Mouse (Mus musculus) B cell, adult 2 months (primary cell): ENCODE data around the gene Map1b.

Experiments used
- DNase-seq, 2 experiments: peaks; one replicate each; pipeline ENCODE4 v3.0.0; 2022

The Map1b gene

DNA sequence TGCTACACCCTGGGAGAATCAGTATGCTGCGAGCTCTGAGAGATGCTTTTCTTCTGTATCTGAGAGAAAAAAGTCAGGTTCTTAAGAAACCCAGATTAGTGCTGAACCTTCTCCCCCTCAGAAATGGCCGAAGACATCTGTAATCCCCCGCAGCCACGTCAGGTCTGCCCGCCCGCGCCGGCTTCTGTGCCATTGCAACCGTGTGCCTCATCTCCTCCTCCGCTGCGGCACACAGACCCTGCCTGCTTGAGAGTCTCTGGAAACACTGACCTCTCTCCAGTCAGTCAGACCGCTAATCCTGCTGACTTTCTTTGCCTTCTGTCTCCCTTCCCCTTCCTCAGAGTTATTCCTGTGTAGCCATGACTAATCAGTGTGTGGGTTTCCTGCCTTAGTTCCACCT is 120.8 kb downstream of the Map1b start:
- no peak for DNase-seq

GRCm38 (mm10) chr13:99394694-99395093 is 121.6 kb downstream of the Map1b start:
- DNase-seq = no peak

DNA sequence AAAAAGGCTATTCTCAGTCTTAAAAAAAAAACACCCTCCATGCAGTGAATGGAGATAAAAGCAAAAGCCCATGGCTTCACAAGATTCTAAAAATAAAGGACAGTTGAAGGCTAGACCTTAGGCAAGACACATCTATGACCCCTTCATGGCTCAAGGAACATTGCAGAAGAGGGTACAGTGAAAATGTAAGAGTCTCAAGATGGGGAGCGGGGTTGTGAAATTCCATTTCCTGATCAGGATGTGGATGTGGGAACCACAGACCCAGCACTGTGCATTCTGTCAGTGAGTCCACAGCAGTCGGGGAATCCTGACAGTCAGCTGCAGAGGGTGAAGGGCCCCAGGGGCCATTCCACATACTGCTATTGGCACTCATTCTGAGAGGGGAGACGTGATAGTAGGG is 123.2 kb downstream of the Map1b start:
- DNase-seq = no peak

DNA sequence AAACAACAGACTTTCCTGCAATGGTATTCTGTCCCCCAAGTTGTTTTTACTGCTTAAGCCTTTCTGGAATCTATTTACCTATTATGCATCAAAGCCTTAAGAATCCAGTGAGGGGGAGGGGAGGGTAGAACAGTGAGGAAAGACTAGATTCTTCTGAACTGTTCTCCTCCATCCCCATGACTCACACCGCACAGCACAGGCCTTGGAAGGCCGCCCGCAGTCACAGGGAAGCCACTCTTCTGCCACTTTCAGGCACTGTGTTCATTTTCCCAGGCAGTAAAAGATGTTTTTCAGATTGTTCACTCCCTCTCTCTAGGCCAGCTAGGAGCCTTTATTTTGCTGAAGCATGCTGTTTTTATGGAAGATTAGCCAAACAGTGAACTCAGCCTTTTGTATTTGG is 124.9 kb downstream of the Map1b start:
- no peak for DNase-seq

GRCm38 (mm10) chr13:99387901-99388811 is 128.2 kb downstream of the Map1b start:
- DNase-seq = no peak

DNA sequence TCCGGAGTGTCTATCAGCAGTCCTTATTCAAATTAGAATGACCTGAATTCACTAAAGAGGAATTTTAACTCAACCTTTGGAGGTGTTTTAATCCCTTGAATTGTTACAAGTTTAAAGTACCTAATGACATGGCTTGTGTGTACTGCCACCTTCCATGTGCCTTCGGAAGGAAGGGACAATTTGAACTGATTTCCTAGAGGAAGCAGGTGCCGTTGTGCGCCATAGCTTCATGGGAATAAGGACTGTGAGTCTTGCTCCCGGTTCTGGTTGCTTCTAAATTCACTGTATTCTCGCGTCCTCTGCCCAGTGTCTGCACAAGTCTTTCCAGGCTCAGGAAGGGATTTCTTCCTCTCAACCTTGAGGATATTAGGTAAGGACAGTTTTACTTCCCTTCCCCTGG is 130.0 kb downstream of the Map1b start:
- DNase-seq = no peak

- DNase-seq = no peak
These were observed 130.4 kb downstream of the Map1b start for GRCm38 (mm10) chr13:99385911-99386310.

- DNase-seq = no peak
These were observed 131.7 kb downstream of the Map1b start for GRCm38 (mm10) chr13:99384555-99385203.

DNA sequence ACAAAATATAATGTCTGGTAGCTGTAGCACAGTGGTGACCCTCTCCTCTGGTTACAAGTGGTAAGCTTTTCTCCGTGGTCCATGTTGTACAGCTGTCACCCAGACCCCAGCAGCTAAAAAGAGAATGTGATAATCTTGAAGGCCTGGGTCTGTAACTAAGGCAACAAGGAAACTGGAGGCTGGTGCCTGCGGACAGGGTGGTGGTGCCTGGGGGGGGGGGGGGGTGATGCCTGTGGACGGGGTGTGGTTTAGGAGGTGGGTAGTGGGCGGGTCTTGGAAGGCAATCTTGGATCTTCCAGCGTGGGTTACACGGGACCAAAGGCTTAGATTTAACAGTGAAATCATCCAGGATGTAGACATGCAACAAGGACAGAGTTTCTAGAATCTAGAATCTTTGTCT is 134.0 kb downstream of the Map1b start:
- DNase-seq = no peak

DNA sequence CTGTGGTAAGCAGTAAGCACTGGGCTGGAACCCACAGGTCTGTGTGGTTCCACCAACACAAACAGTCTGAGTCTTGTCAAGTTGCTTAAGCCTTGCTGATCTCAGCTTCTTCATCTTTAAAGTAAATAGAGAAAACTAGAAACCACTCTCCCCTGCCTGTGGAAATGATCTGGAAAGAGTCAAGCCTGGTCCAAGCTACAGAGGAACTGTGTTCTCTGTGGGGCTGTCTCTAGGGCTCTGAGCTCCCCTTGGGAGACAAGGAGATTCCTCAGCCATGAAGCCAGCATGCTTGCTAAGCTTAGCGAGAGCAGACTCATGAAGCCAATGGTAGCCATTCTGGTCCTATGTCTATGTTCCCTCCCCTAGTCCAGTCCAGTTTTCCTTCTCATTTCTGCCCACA is 138.1 kb downstream of the Map1b start:
- DNase-seq = no peak

DNA sequence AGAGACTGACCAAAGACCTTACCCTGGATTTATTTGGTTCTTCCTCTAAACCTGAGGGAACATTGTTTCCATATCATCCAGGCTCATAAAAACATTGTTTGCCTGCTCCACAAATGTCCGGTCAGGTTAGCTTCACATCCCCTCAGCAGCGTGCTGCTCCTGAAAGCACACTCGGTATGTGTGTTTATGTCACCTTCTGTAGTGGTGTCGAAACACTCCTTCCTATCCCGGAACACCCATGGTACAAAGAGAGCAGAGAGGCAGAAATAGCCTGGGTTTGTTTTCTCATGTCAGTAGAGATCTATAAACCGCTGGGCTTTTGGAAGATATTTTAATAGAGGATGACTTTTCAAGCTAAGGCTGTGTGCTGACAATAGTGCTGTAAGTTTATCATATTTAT is 139.3 kb downstream of the Map1b start:
- no peak for DNase-seq

DNA sequence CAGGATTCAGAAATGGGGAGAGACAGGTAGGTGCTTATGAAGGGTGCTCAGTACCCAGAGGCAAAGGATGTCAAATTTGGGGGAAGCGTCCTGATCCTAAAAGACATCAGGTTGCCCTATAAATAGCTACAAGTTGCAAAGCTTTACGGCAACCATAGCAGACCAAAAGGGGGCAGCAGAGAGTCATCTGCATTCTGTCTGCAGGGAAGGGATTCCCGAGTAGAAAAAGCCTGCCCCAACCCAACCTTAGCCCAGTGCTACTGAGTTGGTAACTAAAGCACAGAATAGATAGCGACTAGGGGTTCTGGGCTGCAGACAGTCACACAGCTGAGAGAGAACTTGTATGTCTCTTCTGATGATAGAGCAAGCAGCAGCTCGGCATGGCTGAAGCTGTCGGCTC is 140.8 kb downstream of the Map1b start:
- DNase-seq = peak; percentile 58 to 62

- DNase-seq = no peak
These were observed 142.1 kb downstream of the Map1b start for GRCm38 (mm10) chr13:99374191-99374590.

DNA sequence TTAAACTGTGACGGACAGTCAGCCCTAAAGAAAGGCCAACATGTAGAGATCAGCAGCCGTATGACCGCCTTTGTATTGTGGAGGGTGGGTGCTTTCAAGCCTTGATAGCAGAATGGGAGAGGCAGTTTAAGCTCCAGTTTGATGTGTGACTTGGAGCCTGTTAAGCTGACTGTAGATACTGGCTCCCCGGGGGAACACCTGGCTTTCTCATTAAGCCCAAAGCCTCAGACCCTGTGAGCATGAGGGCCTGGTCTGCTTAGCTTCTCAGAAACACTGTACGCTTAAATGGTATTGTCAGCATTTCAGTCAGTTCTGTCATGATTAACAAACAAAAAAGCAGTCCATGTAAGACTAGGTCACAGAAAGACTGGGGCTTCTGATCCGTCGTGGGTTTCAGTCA is 142.7 kb downstream of the Map1b start:
- no peak for DNase-seq
